Mouse (Mus musculus) kidney, adult 2 months (tissue): ENCODE results near the gene Cdkl4.

Experiments used
- CTCF ChIP-seq: fragments of 200-500 bp; conservative IDR thresholded peaks from 2 replicates; pipeline ENCODE4 v1.5.1; 2011; ENCODE audit warnings: low read depth, mild to moderate bottlenecking, control low read depth, low read length, moderate library complexity, mixed read lengths; ENCODE audit not compliant: insufficient read depth, insufficient read length
- POLR2A ChIP-seq: fragments of 200-500 bp; IDR thresholded peaks from one replicate; pipeline ENCODE4 v1.6.1; 2011; ENCODE audit warnings: low read depth, low read length, control low read depth

DNA sequence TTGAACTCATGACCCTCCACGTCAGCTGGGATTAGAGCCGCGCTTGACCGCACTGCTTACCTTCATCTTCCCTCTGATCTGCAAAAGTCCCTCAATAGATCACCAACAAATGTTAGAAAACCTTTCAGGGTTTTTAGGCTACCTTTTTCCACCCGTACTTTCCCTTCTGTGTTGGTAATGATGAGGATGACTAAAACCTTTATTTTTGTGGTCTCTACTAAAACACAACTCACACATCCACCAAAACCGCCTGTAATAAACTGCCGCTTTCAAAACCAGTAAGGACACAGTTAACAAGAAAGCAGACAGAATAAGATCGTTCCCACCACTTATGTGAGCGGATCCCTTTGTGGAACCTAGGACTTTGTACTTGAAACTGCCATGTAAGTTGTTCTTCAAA, 1.5 kb upstream of the Cdkl4 start:
- no peak for TF ChIP-seq POLR2A
- TF ChIP-seq CTCF, result no peak
